Mouse (Mus musculus): ENCODE measurements around the gene Spata20. TPM values are rescaled to one million over a fixed set of nuclear protein-coding genes. Genes with fewer than 3 reads are reported as not detected.

Spata20 gene
- polyA plus RNA-seq, 1 experiment from 2014 or later = not detected

DNA sequence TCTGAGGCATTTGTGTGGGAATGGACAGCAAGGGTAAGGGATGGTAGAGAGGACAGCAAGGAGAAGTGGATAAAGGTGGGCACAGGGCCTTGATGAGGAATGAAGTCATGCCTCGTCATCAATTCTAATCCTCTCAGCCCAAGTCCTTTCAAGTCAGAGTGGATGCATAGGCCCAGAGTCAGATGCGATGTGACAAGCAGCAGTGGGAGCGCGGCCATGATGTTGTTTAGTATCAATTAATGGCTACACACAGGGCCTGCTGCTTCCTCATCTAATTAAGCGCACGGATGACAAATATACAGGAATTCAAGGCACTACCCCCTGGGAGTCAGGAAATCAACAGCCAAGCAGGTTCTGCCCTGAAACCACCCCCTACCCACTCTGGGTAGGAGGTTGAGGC is 45.6 kb downstream of the Spata20 start:
- no peak for DNase-seq (ENCODE audit: low spot score)
- Histone ChIP-seq H3K36me3 (ENCODE audit: control insufficient read depth, insufficient read depth, low read length) (no peaks in the 10 kb centered on the region), H3K4me3 (ENCODE audit: low read depth, low read length) (no peak overlapping the region), H3K27me3 (ENCODE audit: control insufficient read depth, insufficient read depth, low read length) (no peaks in the 10 kb centered on the region), H3K27ac (ENCODE audit: low read depth, low read length) (no peak overlapping the region), H3K9me3 (ENCODE audit: control insufficient read depth, low read length) (no peaks in the 10 kb centered on the region), H3K4me2 (ENCODE audit: low read depth, low read length, severe bottlenecking) (no peak overlapping the region), H3K9ac (ENCODE audit: low read length) (no peak overlapping the region), H3K4me1 (replicated peaks; ENCODE audit: control insufficient read depth, insufficient read depth, low read length) (peaks cover 14% of the 10 kb centered on the region)
- 62% methylated on average over 6 of the region's 6 CpGs for WGBS
- ATAC-seq (replicated peaks; ENCODE audit: low FRiP score) = no peak

DNA sequence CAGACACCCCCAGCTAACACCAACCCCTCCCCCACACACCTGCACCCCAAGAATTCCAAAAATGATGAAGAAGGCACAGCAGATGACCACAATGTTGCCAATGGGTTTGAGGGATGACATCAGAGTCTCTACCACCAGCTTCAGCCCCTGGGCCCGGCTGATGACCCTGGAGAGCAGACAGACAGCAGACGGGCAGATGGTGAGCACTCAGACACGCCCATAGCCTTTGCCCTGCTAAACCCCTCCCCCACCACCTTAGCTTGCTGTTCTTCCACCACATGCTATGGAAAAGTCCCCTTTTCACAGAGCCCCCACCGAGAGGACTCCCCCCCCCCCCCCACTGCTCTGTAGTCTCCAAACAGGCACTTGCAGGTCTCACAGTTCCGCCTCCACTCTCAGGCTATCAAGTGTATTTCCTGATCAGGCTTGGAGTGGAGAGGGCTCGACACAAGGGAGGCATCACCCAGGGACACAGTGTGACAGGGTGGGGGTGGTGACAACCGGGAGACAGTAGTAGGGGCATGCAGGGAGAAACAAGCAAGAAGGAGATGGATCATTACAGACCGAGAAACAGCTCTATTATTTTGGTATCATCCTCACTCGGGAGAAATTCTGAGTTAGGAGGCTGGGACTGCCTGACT is 56.8 kb downstream of the Spata20 start:
- Histone ChIP-seq H3K27ac (ENCODE audit: low read depth, low read length) (0 out of 2 replicates have a peak overlapping the region, but pooled peaks have one; percentile 25), H3K9me3 (ENCODE audit: control insufficient read depth, low read length) (no peaks in the 10 kb centered on the region), H3K9ac (ENCODE audit: low read length) (no peak overlapping the region), H3K36me3 (ENCODE audit: control insufficient read depth, insufficient read depth, low read length) (no peaks in the 10 kb centered on the region), H3K4me2 (ENCODE audit: low read depth, low read length, severe bottlenecking) (no peak overlapping the region), H3K4me1 (replicated peaks; ENCODE audit: control insufficient read depth, insufficient read depth, low read length) (peaks cover 11% of the 10 kb centered on the region; the same call in 1 of the 2 replicates), H3K27me3 (ENCODE audit: control insufficient read depth, insufficient read depth, low read length) (no peaks in the 10 kb centered on the region), H3K4me3 (ENCODE audit: low read depth, low read length) (no peak overlapping the region)
- DNase-seq (ENCODE audit: low spot score) (no peak), ATAC-seq (replicated peaks; ENCODE audit: low FRiP score) (peak; percentile 53)
- WGBS = 34% methylated on average over 9 of the region's 9 CpGs

Other genes with a start within 250 kb of the Spata20 start
- 1.9 and 2.9 TPM in 2 replicates for gene Wfikkn2, start 240.2 kb downstream of the Spata20 start, polyA plus RNA-seq (2014; fragmentation: Nextera tagmentation; extraction: Ambion mirVana)
- 0.68 and 1.4 TPM in 2 replicates for gene Gm21885, start 204.3 kb downstream of the Spata20 start, polyA plus RNA-seq (2014; fragmentation: Nextera tagmentation; extraction: Ambion mirVana)
- gene Luc7l3, start 164.2 kb downstream of the Spata20 start, polyA plus RNA-seq (2014; fragmentation: Nextera tagmentation; extraction: Ambion mirVana) = 132 and 136 TPM in 2 replicates
- 24.1 and 25.8 TPM in 2 replicates for gene Ankrd40, start 158.2 kb downstream of the Spata20 start, polyA plus RNA-seq (2014; fragmentation: Nextera tagmentation; extraction: Ambion mirVana)
- gene Abcc3, start 93.2 kb downstream of the Spata20 start, polyA plus RNA-seq (2014; fragmentation: Nextera tagmentation; extraction: Ambion mirVana) = 0.49 and 0.57 TPM in 2 replicates
- gene Cacna1g, start 12.0 kb downstream of the Spata20 start, polyA plus RNA-seq (2014; fragmentation: Nextera tagmentation; extraction: Ambion mirVana) = 13.0 and 17.4 TPM in 2 replicates
- 0.48 and 0.64 TPM in 2 replicates for gene Epn3, start 13.8 kb upstream of the Spata20 start, polyA plus RNA-seq (2014; fragmentation: Nextera tagmentation; extraction: Ambion mirVana)
- gene Mycbpap, start 35.6 kb upstream of the Spata20 start, polyA plus RNA-seq (2014; fragmentation: Nextera tagmentation; extraction: Ambion mirVana) = 1.9 and 4.8 TPM in 2 replicates
- gene Rsad1, start 63.1 kb upstream of the Spata20 start, polyA plus RNA-seq (2014; fragmentation: Nextera tagmentation; extraction: Ambion mirVana) = 2.9 and 3.7 TPM in 2 replicates
- not detected in 2 replicates for gene Chad, start 78.9 kb upstream of the Spata20 start, polyA plus RNA-seq (2014; fragmentation: Nextera tagmentation; extraction: Ambion mirVana)
- 6.3 and 6.9 TPM in 2 replicates for gene Acsf2, start 115.7 kb upstream of the Spata20 start, polyA plus RNA-seq (2014; fragmentation: Nextera tagmentation; extraction: Ambion mirVana)
- gene Lrrc59, start 143.6 kb upstream of the Spata20 start, polyA plus RNA-seq (2014; fragmentation: Nextera tagmentation; extraction: Ambion mirVana) = 226 and 244 TPM in 2 replicates
- 122 and 125 TPM in 2 replicates for gene Mrpl27, start 167.6 kb upstream of the Spata20 start, polyA plus RNA-seq (2014; fragmentation: Nextera tagmentation; extraction: Ambion mirVana)
- gene Eme1, start 167.8 kb upstream of the Spata20 start, polyA plus RNA-seq (2014; fragmentation: Nextera tagmentation; extraction: Ambion mirVana) = 57.2 and 60.0 TPM in 2 replicates
- gene Xylt2, start 191.3 kb upstream of the Spata20 start, polyA plus RNA-seq (2014; fragmentation: Nextera tagmentation; extraction: Ambion mirVana) = 18.0 and 19.8 TPM in 2 replicates
- gene Gm11541, start 218.3 kb upstream of the Spata20 start, polyA plus RNA-seq (2014; fragmentation: Nextera tagmentation; extraction: Ambion mirVana) = not detected in 2 replicates

Measured in forebrain, embryonic 11.5 days (tissue).